Mouse (Mus musculus) splenic B cell, adult 2 months (primary cell): ENCODE results near the gene Gp2.

ENCODE experiments used
- DNase-seq: peaks from one replicate; pipeline ENCODE4 v3.0.0-alpha.2; 2011; ENCODE audit warnings: low read depth, low spot score
- H3K27me3 ChIP-seq: 2 replicates; pipeline ENCODE4 v1.6.1; 2012; ENCODE audit warnings: mild to moderate bottlenecking, low read length, moderate library complexity, mixed read lengths; ENCODE audit not compliant: control insufficient read depth, poor library complexity, insufficient read depth, severe bottlenecking
- H3K36me3 ChIP-seq: 2 replicates; pipeline ENCODE4 v1.6.1; 2012; ENCODE audit warnings: mild to moderate bottlenecking, low read length, moderate library complexity, mixed read lengths; ENCODE audit not compliant: control insufficient read depth, poor library complexity, insufficient read depth, severe bottlenecking

Gene Gp2

GRCm38 (mm10) chr7:119459185-119459584 lies at the start of gene Gp2:
Gene Gp2 (minus strand): TSS chr7:119459285.
- DNase-seq: no peak
- Histone ChIP-seq H3K27me3 (no peaks in the 10 kb centered on the region), H3K36me3 (no peaks in the 10 kb centered on the region)

- Histone ChIP-seq H3K36me3 (no peaks in the 10 kb centered on the region), H3K27me3 (no peaks in the 10 kb centered on the region)
- DNase-seq: no peak
Measured at GRCm38 (mm10) chr7:119490041-119490780, 31.1 kb upstream of the Gp2 start.

GRCm38 (mm10) chr7:119486683-119487082 lies 27.6 kb upstream of the Gp2 start:
- Histone ChIP-seq H3K27me3 (no peaks in the 10 kb centered on the region), H3K36me3 (no peaks in the 10 kb centered on the region)
- DNase-seq: no peak

- Histone ChIP-seq H3K27me3 (no peaks in the 10 kb centered on the region), H3K36me3 (no peaks in the 10 kb centered on the region)
- DNase-seq: no peak
Measured at GRCm38 (mm10) chr7:119484154-119484553, 25.1 kb upstream of the Gp2 start.

GRCm38 (mm10) chr7:119479256-119479655 lies 20.2 kb upstream of the Gp2 start, which contains the start of gene Umod:
Gene Umod (minus strand): TSS chr7:119479282.
- no peaks in the 10 kb centered on the region for H3K27me3 ChIP-seq

GRCm38 (mm10) chr7:119476500-119477389 lies 17.7 kb upstream of the Gp2 start:
- Histone ChIP-seq H3K36me3 (no peaks in the 10 kb centered on the region), H3K27me3 (no peaks in the 10 kb centered on the region)
- DNase-seq: no peak

More at GRCm38 (mm10) chr7:119479256-119479655, 20.2 kb upstream of the Gp2 start, which contains the start of gene Umod:
- no peak for DNase-seq
- H3K36me3 ChIP-seq: no peaks in the 10 kb centered on the region

- H3K27me3 ChIP-seq: no peaks in the 10 kb centered on the region
- no peaks in the 10 kb centered on the region for H3K36me3 ChIP-seq
- no peak for DNase-seq
Measured at GRCm38 (mm10) chr7:119454192-119454591, 4.9 kb downstream of the Gp2 start.

- Histone ChIP-seq H3K36me3 (no peaks in the 10 kb centered on the region), H3K27me3 (no peaks in the 10 kb centered on the region)
- no peak for DNase-seq
Measured at GRCm38 (mm10) chr7:119443849-119444248, 15.2 kb downstream of the Gp2 start.

- DNase-seq: no peak
- Histone ChIP-seq H3K36me3 (no peaks in the 10 kb centered on the region), H3K27me3 (no peaks in the 10 kb centered on the region)
Measured at GRCm38 (mm10) chr7:119441938-119442337, 17.1 kb downstream of the Gp2 start.

GRCm38 (mm10) chr7:119427180-119427616 lies 31.9 kb downstream of the Gp2 start:
- no peaks in the 10 kb centered on the region for H3K27me3 ChIP-seq
- no peak for DNase-seq
- no peaks in the 10 kb centered on the region for H3K36me3 ChIP-seq

- DNase-seq: no peak
- Histone ChIP-seq H3K27me3 (no peaks in the 10 kb centered on the region), H3K36me3 (no peaks in the 10 kb centered on the region)
Measured at GRCm38 (mm10) chr7:119420730-119421129, 38.4 kb downstream of the Gp2 start.

GRCm38 (mm10) chr7:119418523-119418922 lies 40.6 kb downstream of the Gp2 start:
- Histone ChIP-seq H3K27me3 (no peaks in the 10 kb centered on the region), H3K36me3 (no peaks in the 10 kb centered on the region)
- DNase-seq: no peak

GRCm38 (mm10) chr7:119394050-119394732 lies 64.9 kb downstream of the Gp2 start:
- H3K27me3 ChIP-seq: no peaks in the 10 kb centered on the region
- no peaks in the 10 kb centered on the region for H3K36me3 ChIP-seq
- no peak for DNase-seq
